Mouse (Mus musculus): ENCODE measurements around the gene Atm. TPM values are rescaled to one million over a fixed set of nuclear protein-coding genes. Genes with fewer than 3 reads are reported as not detected.
A peak's percentile ranks its signal among the peaks of the same experiment; 100 is the strongest.

Gene Atm
- total RNA-seq (2021) = 10 to 100 TPM in 1 of 2 experiments, 1 to 10 TPM in 1; 8.7 to 13.3 TPM
- long read RNA-seq, experiment 1, partial matches to known transcripts = 1 of 1 reads
- long read RNA-seq, experiment 1, other reads (novel, unspliced or antisense) = 0 of 1 reads
- long read RNA-seq, experiment 2, partial matches to known transcripts = 3 of 3 reads
- long read RNA-seq, experiment 2, other reads (novel, unspliced or antisense) = 0 of 3 reads

DNA sequence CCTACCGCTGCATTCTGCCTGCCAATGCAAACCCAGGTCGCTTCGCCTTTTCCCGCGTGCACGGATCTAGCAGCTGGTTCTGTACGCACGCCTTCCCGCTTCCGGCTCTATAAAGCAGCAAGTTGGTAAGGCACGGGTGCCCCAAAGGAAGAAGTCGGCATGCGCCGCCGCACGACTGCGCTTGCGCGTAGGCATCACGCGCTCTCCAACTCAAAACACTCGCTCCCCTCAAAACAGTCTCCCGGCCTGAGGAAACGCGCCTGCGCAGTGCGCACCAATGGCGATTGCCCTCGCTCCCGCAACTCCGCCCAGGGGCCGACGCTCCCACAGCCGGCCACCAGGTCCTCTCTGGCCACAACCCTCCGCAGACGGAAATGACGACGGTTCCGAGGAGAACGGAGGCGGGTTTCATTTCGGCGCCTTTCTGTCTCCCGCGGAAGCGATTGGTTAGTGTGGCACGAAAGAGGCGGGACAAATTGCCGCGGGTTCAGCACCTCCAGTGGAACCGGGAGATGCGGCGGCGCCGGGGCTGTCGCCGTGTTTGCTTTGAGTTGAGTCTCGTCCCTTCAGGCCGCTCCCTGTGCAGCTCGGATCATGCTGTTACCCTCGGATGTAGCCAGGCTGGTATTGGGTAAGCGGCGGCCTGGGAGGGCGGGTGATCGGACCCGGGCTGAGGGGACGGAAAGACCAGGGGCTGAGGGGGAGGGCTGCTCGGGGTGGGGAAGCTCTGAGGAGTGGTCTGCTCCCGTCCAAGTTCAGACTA, at the start of gene Atm, which contains the start of gene Npat:
TSS of gene Atm (minus strand) at position 183 of the 763 bp plus-strand sequence.
TSS of gene Npat (plus strand) at position 490 of the 763 bp plus-strand sequence.
- DNase-seq (ENCODE audit: low spot score in 2 of 2) = peak; percentile 98 to 99

DNA sequence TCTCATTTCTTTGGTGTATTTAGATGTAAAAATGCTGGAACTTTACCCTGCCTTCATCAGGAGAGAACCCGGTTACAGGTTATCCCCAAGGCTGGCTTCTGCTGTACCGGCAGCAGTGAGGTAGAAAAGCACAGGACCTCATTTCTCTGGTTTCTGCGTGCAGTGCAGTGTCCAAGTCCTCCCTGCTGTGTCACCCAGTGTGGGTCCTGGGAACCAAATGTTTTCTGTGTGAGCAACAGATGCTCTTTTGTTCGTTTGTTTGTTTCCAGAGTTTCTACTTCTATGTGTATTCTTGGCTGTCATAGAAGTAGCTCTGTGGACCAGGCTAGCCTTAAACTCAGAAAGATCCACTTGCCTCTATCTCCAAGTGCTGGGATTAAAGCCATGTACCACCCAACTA, 45.3 kb upstream of the Atm start:
- no peak for DNase-seq (ENCODE audit: low spot score in 2 of 2)

DNA sequence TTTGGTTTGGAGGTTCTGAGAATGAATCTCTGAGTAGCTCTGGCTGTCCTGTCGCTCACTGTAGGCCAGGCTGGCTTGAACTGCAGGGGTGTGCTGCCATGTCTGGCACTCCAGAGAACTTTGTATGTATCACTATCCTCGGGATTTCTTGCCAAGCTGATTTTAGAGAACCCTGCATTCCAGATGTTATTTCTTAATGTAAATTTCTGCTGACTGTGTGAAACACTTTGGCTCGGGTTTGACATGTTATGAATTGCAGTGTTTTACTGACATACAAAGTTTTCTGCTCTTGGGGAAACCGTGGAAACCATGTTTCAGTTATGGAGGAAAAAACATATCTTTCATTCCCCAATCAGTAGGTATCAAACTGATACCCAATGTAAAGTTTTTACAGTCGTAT, 39.2 kb upstream of the Atm start:
- DNase-seq (ENCODE audit: low spot score in 2 of 2) = no peak

DNA sequence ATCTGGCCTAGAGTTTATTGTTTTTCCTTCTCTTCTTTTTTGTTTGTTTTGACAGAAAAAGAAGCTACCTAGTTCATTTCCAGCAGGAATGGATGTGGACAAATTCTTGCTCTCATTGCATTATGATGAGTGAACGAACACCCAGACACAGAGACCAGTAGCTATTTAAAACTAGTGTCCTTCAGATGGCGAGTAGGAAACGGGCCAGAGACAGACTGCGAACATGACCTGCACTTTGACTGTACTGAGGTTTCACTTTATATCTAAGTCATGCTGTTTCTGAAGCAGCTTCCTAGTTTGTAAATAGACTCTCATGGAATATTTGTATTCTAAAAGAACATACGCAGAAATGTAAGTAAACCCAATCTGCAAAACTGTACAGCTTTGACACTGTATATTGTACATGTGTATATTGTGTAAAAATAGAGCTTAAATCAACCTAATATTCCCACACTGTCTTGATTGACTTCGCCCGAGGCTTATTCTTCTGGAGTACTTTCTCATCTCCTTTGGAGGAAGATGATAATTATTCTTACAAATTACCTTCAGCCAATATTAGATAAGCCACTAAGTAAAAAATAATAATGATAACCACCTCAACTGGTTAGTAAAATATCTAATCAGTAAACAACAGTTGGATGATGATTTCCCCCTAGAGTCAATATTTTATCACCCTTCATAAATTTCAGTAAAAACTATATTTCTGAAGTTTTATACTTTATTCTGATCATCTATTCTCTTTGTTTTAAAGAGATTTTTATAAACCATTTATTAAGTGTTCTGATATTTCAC, 36.2 kb upstream of the Atm start:
- no peak for DNase-seq (ENCODE audit: low spot score in 2 of 2)

DNA sequence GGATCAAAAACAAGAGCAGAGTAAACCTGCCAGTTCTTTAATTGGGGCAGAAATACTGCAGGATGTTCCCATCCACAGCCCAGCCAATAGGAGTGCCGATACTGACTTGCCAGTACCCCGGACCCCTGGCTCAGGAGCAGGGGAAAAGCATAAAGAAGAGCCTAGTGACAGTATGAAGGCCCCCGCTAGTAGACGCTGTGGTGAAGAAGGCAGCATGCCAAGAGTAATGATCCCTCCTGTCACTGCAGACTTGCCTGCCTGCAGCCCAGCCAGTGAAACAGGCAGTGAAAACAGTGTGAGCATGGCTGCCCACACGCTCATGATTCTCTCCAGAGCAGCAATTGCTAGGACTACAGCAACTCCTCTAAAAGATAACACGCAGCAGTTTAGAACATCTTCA, 34.1 kb upstream of the Atm start:
- no peak for DNase-seq (ENCODE audit: low spot score in 2 of 2)

DNA sequence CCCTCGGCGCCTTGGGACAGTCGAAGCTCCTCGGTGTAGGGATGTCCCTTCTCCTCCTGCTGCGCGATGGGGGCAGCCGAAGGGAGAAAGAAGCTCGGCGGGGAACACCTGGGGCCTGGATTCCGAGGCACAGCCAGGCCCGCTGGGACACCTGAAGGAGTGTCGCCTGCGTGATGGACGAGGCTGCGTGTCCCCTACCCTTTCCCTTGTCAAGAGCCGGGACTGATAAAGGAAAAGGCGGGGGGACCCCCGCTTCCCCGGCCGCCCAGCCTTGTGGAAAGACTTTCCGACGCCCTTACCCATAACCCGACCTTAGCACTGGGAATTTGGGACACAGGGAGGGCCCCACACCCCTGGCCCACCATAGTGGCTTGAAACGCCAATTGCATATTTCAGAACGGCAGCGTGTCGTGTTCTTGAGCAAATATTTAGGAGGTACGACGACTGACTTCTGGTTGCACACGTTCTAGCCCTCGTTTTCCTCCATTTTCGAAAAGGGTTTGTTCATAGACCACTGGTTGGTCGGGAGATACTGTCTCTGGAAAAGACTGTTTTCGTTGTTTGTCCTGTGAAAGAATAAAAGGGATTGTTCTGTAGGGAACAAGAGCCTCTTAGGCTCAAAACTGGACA, 911 bp upstream of the Atm start:
- no peak for DNase-seq (ENCODE audit: low spot score in 2 of 2)

DNA sequence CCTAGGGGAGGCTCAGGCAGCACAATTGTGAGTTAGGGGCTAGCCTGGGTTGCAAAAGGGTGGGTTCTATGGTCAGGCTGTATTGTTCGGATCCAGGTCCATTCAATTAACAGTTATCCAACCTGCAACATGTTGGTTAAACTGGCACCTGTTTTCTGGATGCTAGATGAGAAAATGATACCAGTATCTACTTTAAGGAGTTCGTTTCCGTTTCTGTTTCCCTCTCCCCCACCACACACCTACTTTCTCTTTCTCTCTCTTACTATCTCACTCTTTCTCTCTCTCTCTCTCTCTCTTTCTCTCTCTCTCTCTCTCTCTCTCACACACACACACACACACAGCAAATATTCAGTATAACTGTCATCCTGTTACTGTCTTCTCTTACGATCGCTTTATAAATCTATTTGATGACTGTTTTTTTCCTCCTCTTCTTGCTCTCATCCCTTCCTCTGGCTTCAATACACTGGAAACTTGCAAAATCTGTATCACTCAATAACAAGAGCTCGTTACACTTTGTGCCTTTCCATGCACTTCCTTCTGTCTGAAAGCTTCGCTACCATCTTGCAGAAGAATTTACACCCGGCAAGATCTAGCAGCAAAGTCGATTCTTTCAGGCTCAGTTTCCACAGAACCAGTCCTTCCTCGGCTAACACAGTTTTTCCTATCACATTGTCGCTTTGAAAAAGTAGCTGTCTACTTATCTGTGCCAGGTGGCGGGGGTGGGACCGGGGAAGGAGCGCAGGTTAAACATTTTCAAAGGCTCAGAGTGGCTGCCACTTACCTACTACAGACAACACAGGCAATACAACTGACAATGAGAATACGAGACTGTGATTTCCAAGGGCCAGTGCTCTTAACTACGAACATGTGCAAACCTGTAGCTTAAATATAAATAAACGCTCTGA, 872 bp downstream of the Atm start:
- peak in 1 of 2 experiments; percentile 8 for DNase-seq (ENCODE audit: low spot score in 2 of 2)

DNA sequence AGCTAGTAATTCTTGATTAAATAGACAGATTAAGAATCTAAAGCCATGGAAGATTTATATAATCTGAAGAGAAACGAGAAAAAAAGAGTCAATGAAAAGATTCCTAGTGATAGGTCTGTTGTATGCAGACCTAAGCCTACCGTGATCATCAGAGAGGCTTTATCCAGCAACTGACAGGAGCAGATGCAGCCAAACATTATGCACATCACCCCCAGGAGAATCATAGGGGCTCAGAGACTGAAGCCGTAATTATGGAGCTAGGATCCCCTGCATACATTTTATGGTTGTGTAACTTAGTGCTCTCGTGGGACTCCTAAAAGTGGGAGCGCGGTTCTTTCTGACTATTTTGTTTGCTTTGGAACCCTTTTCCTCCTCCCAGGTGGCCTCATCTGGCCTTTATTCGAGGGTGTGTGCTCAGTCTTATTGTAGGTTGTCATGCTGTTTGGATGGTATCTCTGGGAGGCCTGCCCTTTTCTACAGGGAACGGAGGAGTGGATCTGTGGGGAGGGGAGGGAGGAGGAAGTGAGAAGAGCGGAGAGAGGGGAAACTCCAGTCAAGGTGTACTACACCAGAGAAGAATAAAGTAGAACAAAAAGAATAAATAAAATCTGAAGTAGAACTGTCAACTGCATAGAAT, 19.0 kb downstream of the Atm start:
- DNase-seq (ENCODE audit: low spot score in 2 of 2) = no peak

DNA sequence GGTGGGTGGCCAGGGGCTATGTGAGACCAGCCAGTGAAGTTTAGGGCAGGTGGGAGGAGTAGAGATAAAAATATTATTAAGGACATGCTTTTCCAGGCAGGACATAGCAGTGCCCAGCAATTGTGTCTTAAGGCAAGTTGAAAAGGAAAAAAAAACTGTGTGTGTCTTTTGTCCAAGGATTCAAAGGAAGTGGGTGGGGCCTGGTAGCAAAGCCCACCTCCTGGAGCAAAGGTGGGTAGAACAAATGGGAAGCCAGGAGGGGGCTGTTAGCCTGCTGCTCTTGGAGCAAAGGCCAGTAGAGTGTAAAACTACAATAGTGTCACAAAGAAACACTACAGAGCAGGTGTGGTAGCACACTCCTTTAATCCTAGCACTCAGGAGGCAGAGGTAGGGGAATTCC, 22.4 kb downstream of the Atm start:
- DNase-seq (ENCODE audit: low spot score in 2 of 2) = no peak

DNA sequence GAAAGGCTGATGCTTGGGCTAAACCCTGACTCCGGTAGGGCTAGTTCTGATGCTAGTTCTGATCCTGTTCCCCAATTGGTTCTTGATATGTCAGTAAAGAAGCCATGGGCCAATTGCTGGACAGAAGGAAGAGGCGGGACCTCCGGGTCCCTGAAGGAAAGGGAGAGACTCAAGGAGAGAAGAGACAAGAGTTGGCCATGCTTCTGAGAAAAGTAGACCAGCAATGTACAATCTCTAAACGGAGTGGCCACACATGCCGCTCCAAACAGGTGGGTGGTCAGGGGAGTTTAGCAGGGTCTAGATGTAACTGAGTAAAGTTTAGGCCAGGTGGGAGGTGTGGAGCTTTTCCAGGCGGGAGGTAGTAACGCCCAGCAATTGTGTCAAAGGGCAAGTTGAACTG, 28.5 kb downstream of the Atm start:
- no peak for DNase-seq (ENCODE audit: low spot score in 2 of 2)

DNA sequence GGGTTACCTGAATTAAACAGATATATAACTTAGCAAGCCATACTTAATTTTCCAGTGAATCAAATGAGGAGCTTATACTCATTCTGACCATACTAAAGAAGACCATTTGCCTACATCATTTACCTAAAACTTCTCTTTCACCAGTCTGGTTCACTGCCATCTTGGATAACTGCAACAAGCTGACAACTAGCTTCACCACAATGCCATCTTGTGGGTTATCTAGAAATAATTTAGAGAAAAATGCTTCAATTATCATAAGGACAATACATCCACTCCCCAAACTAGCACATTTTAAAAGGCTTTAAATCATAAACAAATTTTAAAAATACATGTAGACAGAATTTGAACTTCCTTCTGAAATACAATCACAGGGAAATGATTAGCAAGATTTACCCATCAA, 50.7 kb downstream of the Atm start:
- DNase-seq (ENCODE audit: low spot score in 2 of 2) = no peak

DNA sequence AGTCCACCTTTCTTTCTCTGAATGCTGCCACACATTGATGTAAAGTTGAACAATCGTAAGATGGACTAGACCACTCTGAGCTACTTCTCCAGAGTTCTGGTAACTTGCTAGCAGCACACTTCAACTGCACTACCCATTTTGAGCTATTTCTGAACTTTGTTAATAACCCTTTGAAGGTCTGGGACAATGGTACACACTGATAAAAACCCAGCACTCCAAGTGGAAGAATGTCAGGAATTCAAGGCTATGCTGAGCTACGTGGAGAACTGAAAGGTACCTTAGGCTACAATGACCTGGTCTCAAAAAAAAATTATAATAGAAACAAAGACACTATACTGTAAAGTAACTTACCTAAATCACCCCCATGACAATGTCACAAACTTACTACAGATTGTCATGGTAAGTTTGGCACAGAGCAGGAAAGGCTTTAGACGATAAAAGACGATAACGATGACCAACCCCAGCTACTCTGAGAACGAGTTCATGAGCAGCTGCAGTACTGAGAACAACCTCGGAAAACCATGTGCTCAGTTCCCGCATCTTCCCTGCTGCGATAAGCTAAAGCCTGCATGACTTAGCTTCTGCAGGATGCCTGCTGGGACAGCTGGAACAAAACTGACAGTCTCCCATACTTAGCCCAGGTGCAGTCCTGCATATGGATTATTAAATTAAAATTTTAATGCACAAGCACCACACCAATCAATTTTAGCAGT, 63.6 kb downstream of the Atm start:
- no peak for DNase-seq (ENCODE audit: low spot score in 2 of 2)

DNA sequence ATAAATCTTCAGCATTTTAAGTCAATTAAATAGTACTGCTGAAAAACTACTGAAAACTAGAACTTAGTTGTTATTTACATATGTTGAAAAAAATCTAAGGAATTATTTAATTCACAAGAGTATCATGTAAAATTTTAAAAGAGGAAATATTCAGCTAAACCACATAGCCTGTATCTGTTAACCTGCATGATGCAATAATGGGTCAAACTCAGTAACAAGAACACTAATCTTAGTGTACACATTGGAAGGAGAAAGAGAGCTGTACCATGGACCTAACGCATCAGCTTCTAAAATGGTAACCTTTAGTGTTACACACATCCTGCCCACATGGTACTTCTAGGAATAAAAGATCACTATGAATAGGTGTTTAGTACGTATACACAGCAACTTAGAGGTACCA, 84.5 kb downstream of the Atm start:
- DNase-seq (ENCODE audit: low spot score in 2 of 2) = no peak

DNA sequence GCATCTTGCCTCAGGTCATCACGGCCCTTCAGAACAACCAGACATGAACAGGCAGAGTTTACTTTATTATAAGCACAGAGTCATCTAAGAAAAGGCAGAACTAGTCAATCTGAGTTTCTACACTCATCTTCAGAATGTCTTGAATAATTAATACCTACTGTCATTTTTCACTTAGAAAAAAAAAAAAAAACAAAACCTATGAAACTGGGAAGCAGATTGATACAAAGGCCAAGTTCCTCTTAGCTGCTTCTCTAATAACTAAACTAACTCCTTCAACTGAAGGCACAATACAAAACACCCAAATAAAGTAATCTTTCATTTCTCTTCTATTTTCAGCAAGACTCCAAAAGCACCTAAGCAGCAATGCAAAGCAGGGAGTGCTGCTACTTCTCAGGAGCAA, 85.9 kb downstream of the Atm start:
- DNase-seq (ENCODE audit: low spot score in 2 of 2) = no peak

DNA sequence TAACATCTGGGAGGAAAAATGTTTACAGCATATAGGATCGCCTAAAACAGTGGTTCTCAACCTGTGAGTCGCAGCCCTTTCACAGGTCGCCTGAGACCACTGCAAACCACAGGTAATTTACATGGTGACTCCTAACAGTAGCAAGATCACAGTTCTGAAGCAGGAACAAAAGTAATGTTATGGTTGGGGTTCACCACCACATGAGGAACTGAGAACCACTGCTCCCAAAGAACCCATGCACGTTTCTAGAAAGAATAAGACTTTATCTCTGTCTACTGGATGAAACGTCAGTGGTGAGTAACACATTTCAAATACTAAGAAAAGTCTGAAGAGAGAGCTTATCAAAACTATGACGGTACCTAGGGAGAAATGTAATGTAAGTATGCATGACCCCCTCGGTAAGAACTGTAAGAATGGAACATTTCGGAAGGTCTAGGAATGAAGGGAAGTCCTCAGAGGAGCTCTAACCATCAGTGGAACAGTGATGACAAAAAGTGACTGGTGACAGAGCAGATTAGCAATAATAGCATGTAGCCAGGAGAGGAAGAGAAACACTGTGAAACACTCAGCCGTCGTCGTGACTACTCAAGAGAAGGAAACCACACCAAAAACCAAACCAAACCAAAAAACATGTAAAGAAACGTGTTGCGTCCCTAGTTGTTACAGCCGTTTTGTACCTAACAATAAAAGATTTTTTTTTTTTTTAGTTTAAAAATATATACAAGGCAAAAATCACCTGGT, 100.5 kb downstream of the Atm start:
- no peak for DNase-seq (ENCODE audit: low spot score in 2 of 2)

DNA sequence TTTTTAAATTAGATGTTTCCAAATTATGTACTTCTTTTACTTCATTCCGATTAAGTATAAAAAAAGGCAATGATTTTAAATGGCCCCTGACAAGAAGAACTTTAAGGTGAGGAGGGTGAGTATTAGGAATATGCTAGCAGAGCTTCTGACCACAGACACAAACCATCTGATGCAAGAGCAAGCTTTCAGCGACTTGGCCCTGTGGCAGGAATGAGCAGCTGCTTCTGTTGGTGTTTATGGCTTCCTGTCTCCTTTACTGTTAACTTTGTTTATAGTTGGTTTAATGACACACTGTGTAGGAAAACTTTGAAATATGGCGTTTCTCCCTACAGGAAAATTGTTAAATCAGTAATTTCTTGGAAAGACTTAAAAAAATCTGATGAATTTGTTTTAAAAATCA, 108.9 kb downstream of the Atm start:
- no peak for DNase-seq (ENCODE audit: low spot score in 2 of 2)

DNA sequence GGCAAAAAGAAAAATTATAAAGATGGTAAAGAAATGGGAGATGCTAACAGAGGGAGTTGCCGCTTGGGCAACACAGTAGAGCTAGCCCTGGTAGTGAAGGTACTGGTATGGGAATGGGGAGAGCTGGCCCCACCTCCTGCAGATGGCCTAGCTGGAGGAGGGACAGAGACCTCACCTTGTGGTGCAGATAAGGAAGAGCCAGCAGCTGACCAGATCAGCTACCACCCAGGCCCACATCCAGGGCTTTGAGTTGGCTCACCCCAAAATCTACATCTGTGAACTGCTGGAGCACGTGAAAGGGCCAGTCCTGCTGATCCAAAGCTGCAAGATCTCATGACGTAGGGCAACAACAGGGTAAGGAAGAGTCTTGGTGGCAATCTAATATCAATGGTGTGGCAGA, 109.8 kb downstream of the Atm start:
- DNase-seq (ENCODE audit: low spot score in 2 of 2) = no peak

DNA sequence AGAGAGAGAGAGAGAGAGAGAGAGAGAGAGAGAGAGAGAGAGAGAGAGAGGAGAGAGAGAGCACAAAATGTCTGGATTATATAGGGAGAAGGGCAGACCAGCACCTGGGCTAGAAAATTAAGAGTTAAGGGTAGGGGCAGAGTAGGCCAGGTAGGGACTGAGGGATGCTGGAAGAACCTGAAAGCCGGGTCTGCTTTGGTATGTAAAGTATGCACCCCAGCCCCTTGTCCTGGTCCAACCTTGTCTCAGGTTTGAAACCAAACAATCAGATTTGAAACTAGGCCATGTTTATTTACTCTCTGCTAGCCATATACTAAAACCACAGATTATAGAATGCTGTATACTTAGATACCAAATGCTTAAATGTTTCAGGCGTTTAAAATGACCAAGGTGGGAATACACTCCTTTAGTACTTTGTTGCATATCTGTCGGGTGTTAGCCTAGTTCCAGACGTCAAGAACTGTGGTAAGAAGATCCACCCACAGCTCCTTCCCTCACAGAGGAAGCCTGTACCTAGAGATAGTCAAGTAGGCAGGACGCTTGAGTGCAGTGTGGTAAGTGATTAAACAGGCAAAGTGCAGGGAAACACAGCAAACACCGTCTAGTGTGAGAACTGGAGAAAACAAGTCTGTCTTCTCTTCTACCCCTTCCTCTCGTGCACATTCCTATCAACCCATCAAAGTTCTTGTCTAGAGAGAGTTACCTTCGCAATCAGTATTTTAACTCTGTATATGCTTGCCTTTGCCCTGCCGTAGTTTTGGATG, 114.2 kb downstream of the Atm start:
- no peak for DNase-seq (ENCODE audit: low spot score in 2 of 2)

Measured in adrenal gland, adult 18-20 months (tissue).